Mouse (Mus musculus): Measurements from ENCODE around the gene Ppp4c.

GRCm38 (mm10) chr7:126801057-126801422 is 8.7 kb upstream of the Ppp4c start:
- TF ChIP-seq POLR2A (IDR thresholded peaks at IDR 0.05; ENCODE audit: low read depth, low read length) (no peak), CTCF (conservative IDR thresholded peaks at IDR 0.05; ENCODE audit: insufficient read depth, insufficient read length, low read depth, low read length) (no peak)
